Mouse (Mus musculus) gastrocnemius, postnatal 25 days (tissue): ENCODE measurements around the gene Spg11. TPM values are rescaled to one million over a fixed set of nuclear protein-coding genes. Genes with fewer than 3 reads are reported as not detected.

Experiments
- DNase-seq: peaks from one replicate; pipeline ENCODE4 v3.0.0; 2022
- long read RNA-seq, 2 experiments: library from polyadenylated mRNA; stranded (forward); transcript quantifications; one replicate each; pipeline ENCODE4 v2.0.0; 2021
- total RNA-seq, 2 experiments: library from RNA; stranded (reverse); gene quantifications; 1 replicate in 1 of 2; 2 replicates in 1 of 2; pipeline ENCODE4 v1.2.3; 2021

Gene Spg11
- 1 to 10 TPM; 5.0 to 5.6 TPM for total RNA-seq
- long read RNA-seq, experiment 1, partial matches to known transcripts = 1 of 5 reads
- long read RNA-seq, experiment 1, other reads (novel, unspliced or antisense) = 4 of 5 reads
- long read RNA-seq, experiment 2, full-length matches to known transcripts = 1 of 5 reads
- long read RNA-seq, experiment 2, partial matches to known transcripts = 1 of 5 reads
- long read RNA-seq, experiment 2, other reads (novel, unspliced or antisense) = 3 of 5 reads

GRCm38 (mm10) chr2:122117961-122118958, at the start of gene Spg11:
TSS of gene Spg11 (minus strand) at chr2:122118386.
- DNase-seq = peak; percentile 97

- no peak for DNase-seq
These were observed 46.1 kb upstream of the Spg11 start for GRCm38 (mm10) chr2:122164293-122164692.

GRCm38 (mm10) chr2:122163430-122164195, 45.4 kb upstream of the Spg11 start:
- no peak for DNase-seq

GRCm38 (mm10) chr2:122162529-122162928, 44.3 kb upstream of the Spg11 start:
- no peak for DNase-seq

GRCm38 (mm10) chr2:122161542-122161941, 43.4 kb upstream of the Spg11 start:
- no peak for DNase-seq

GRCm38 (mm10) chr2:122160680-122161079, 42.5 kb upstream of the Spg11 start, which contains the start of gene Trim69:
TSS of gene Trim69 (plus strand) at chr2:122160700.
- DNase-seq = peak; percentile 67

- no peak for DNase-seq
These were observed 41.5 kb upstream of the Spg11 start for GRCm38 (mm10) chr2:122159667-122160066.

GRCm38 (mm10) chr2:122158362-122158802, 40.2 kb upstream of the Spg11 start:
- DNase-seq = no peak

- no peak for DNase-seq
These were observed 39.4 kb upstream of the Spg11 start for GRCm38 (mm10) chr2:122157561-122157960.

- no peak for DNase-seq
These were observed 38.0 kb upstream of the Spg11 start for GRCm38 (mm10) chr2:122156051-122156700.

- no peak for DNase-seq
These were observed 37.1 kb upstream of the Spg11 start for GRCm38 (mm10) chr2:122155292-122155691.

GRCm38 (mm10) chr2:122154479-122154878, 36.3 kb upstream of the Spg11 start:
- no peak for DNase-seq

- DNase-seq = no peak
These were observed 35.6 kb upstream of the Spg11 start for GRCm38 (mm10) chr2:122153681-122154365.

- DNase-seq = no peak
These were observed 34.7 kb upstream of the Spg11 start for GRCm38 (mm10) chr2:122152850-122153249.

GRCm38 (mm10) chr2:122151221-122151620, 33.0 kb upstream of the Spg11 start:
- DNase-seq = no peak

- DNase-seq = no peak
These were observed 31.5 kb upstream of the Spg11 start for GRCm38 (mm10) chr2:122149716-122150115.

GRCm38 (mm10) chr2:122149316-122149715, 31.1 kb upstream of the Spg11 start:
- DNase-seq = no peak

- peak; percentile 46 for DNase-seq
These were observed 30.2 kb upstream of the Spg11 start for GRCm38 (mm10) chr2:122148242-122148917.

- DNase-seq = peak; percentile 90
These were observed 29.5 kb upstream of the Spg11 start, which contains the start of gene B2m for GRCm38 (mm10) chr2:122147508-122148241. TSS of gene B2m (plus strand) at chr2:122147686.

GRCm38 (mm10) chr2:122146687-122147086, 28.5 kb upstream of the Spg11 start:
- DNase-seq = no peak
